Mouse (Mus musculus) liver, postnatal 0 days (tissue): Measurements from ENCODE around the gene Supt3.

ENCODE experiments used
- CTCF ChIP-seq: sonication (generic); IDR thresholded peaks from 2 replicates; pipeline ENCODE4 v1.5.1; 2016; ENCODE audit warnings: antibody characterized with exemption, low read depth
- EP300 ChIP-seq: IDR thresholded peaks from 2 replicates; pipeline ENCODE4 v1.6.1; 2016; ENCODE audit warnings: antibody characterized with exemption, low read depth, mild to moderate bottlenecking

DNA sequence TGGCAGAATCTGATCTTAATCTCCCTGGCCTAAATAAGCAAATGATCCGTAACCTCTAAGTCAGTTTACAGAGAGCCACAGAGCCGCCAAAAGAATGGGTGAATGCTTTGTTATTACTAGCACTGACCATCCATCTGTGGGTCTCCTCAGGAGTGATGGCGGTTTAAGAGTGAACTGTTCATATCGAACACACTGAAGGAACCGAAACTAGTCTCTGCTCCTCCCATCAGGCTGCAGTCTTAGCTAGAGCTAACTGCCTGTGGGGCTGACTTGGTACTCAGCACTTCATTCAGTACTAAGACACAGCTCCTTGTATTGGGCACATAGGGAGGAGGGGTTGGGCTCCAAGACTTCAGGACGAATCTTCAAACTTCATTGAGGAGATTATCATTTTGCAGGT lies 280.8 kb downstream of the Supt3 start:
- TF ChIP-seq CTCF = no peak
- no peak for TF ChIP-seq EP300
